Mouse (Mus musculus): ENCODE measurements at regions not wholly inside any gene's neighbourhood (a gene's known extent, or its start where the extent isn't known, plus 50 kb on each side); places are given as distances from the start of the nearest gene placed in this dataset.

- TF ChIP-seq POLR2A (IDR thresholded peaks at IDR 0.05; ENCODE audit: low read depth, low read length) = no peak
- TF ChIP-seq CTCF (IDR thresholded peaks at IDR 0.05; ENCODE audit: borderline replicate concordance, insufficient read depth, low read length) = no peak
Observed at GRCm38 (mm10) chr3:143034588-143034987, 152.8 kb upstream of the Pkn2 start.
